Mouse (Mus musculus) heart, postnatal 0 days (tissue): Measurements from ENCODE around the gene Mecom.

Experiments used
- CTCF ChIP-seq: IDR thresholded peaks from 2 replicates; pipeline ENCODE4 v1.5.1; 2016; ENCODE audit warnings: antibody characterized with exemption, control low read depth, low read depth
- EP300 ChIP-seq: IDR thresholded peaks from 2 replicates; pipeline ENCODE4 v1.6.1; 2016; ENCODE audit warnings: antibody characterized with exemption, low read depth

DNA sequence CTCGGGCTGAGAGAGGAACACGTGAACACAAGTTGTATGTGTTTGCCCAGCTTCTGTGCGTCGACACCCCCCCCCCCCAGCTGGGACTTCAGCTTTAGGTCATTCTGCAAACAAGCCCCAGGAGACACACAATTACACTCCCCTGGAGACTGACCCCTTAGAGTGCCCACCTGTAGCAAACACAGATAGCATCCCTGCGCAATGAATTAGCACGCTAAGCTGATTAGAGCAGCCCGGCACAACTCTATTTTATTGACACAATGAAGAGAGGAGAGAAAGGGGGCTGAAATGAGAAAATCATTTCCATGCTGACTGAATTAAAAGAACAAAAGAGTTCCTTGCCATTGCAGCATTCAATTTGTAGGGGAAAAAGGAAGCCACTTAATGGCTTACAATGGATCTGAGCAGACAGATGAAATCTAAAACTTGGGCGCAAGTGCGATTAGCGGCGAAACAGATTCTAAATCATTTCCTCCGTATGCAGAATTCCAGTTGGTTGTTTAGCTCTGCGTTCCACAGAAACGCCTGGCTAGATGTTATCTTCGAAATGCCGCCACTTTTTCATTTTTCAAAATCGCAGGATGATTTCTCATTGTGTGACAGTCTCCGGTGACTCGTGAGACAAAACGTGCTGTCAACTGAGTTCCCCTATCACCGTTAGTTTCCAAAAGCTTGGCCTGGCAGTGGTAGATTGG lies 328.5 kb downstream of the Mecom start:
- TF ChIP-seq EP300 (no peak), CTCF (no peak)
